Mouse (Mus musculus) left cerebral cortex, adult 9 months (tissue): Measurements from ENCODE around the gene Bcan.

Source experiments
- DNase-seq, 2 experiments: peaks; one replicate each; pipeline ENCODE4 v3.0.0; 2022; ENCODE audit warnings: low spot score in 2 of 2

Bcan gene

GRCm38 (mm10) chr3:87972203-87972664 lies 27.8 kb downstream of the Bcan start:
- DNase-seq, result no peak

DNA sequence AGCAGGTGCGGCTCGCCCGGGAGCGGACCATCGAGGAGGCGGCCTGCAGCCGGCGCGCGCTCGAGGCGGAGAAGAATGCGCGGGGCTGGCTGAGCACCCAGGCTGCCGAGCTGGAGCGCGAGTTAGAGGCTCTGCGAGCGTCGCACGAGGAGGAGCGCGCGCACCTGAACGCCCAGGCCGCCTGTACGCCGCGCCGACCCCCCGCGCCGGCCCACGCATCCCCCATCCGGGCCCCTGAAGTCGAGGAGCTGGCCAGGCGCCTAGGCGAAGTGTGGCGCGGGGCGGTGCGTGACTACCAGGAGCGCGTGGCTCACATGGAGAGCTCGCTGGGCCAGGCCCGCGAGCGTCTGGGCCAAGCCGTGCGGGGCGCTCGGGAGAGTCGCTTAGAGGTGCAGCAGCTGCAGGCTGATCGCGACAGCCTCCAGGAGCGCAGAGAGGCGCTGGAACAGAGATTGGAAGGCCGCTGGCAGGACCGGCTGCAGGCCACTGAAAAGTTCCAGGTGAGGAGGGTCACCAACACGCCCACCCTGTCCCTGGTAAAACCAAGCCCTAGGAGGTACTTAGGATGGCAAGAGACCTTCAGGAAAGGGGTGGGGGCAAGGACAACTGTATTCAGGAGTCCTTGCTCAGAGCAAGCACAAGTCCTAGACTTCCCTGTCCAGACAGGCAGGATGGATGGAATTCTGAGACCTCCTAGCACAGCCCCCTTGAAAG lies 28.4 kb downstream of the Bcan start:
- no peak for DNase-seq

- no peak for DNase-seq
These were observed 29.0 kb downstream of the Bcan start, which contains the start of gene Nes for GRCm38 (mm10) chr3:87970939-87971488. Gene Nes, plus strand, starts transcription at chr3:87971078.

GRCm38 (mm10) chr3:87970184-87970938 lies 29.7 kb downstream of the Bcan start:
- peak in 1 of 2 experiments; percentile 65 for DNase-seq

DNA sequence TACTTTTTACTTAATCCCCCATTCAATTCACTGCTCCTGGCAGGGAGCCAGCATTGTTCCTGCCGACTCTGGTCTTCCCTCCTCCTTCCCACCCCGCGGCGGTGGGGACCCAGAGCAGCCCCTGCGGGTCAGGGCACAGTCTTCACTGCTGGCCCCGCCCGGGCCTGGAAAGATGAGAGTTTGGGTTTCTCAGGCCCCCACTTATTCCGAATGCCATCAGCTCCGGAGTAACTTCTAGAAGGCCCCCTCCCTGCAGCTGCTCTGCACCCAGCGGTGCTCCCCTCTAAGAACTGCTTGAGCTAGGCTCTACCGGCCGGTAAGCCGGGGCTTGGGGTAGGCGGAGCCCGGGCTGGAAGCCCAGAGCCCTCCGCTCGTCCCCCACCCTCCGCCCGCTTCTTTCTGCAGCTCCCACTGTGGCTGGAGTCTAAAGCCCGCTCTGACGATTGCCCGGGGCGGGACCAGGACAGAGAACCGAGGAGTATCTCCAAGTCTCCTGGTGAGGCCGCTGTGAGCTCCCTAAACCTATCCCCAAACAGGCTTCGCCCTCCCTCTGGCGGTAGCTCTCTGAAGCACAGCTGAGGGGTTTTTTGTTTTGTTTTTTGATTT lies 39.3 kb downstream of the Bcan start:
- DNase-seq, result peak; percentile 31 to 80

DNA sequence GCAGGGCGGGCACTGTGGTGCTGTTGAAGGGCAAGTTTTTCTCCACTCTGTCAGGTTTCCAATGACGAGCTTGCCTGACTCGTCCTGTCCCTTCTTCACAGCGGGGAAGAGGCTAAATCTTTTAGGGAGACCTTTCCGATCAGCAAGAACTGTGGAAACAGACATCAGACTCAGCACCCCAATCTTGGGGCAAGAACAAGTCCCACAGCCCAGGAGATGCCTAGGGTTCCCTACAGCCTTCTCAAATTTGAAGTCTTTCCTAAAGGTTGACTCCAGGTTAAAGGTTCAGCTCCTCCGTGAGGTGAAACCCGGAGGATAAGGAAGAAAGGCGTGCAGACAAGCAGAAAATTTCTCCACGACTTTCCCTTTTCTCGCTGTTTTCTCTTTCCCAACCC lies 39.8 kb downstream of the Bcan start:
- no peak for DNase-seq

DNA sequence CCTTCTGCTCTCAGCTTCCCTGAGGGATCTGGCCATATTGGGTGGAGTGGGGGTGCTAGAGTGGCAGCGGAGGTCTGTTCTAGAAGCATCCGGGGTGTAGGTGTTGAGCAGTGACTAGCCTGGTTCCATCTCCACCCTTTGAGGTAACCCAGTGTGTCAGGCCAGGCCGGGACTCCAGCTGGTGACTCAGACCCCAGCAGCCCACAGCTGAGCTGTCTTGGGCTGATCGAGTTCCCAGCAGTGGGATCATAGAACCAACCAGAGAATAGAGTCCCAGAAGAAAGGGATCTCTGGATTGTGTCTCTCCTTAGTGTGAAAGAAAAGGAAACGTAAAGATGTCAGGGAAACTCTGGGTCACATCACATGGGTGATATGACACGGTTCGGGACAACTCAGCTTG lies 40.7 kb downstream of the Bcan start:
- DNase-seq, result no peak

DNA sequence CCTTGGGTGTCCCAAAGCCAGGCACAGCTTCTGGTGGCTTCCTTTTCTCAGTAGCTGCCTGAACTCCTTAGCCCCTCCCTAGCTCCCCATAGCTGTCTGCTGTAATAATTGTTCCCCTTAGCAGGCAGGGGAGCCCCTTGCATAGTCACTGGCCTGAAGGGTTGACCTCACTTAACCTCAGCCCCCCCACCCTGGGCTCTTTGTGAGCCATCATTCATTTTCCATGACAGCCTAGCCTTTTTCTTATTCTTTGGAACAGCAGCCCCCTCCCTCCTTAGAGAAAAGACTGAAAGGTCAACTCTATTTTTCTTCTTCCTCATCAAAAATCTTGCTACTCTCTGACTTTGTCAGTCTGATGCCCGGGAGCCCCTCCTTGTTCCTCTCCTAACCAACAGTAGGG lies 41.1 kb downstream of the Bcan start:
- DNase-seq, result no peak

- DNase-seq, result no peak
These were observed 41.6 kb downstream of the Bcan start for GRCm38 (mm10) chr3:87958476-87958875.

GRCm38 (mm10) chr3:87958056-87958455 lies 42.0 kb downstream of the Bcan start:
- DNase-seq, result no peak

- DNase-seq, result no peak
These were observed 47.6 kb downstream of the Bcan start for GRCm38 (mm10) chr3:87952440-87952839.

- no peak for DNase-seq
These were observed 48.1 kb downstream of the Bcan start for GRCm38 (mm10) chr3:87951946-87952345.

DNA sequence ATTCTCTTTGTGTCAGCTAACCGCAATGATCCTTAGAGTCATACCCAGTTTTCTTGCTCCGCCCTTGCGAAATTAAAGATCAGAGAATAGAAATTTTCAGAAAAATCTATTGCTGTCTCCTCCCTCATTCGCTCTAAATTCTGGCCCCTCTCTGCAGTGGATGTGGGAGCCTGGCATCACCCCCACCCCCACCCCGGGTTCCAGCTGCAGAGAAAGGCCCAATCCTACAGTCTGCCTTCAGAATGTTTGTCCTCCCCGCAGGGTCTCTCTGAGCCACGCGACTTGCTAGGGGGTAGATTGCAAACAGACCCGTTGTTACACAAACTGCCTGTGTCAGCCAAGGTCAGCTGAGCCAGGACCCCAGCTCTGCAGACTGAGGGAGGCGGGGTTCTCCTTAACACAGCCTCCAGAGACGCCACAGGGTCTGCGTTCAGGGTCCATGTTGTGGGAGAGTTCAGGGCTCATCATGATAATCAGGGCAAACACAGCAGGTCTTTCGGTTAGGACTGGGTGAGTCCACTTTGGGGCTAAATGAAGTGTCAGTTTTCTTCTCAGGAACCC lies 50.0 kb downstream of the Bcan start:
- no peak for DNase-seq

- DNase-seq, result no peak
These were observed 50.6 kb downstream of the Bcan start for GRCm38 (mm10) chr3:87949266-87949954.

GRCm38 (mm10) chr3:87948378-87949265 lies 51.4 kb downstream of the Bcan start, which contains the start of gene Crabp2:
Gene Crabp2, plus strand, starts transcription at chr3:87948666.
- no peak for DNase-seq

DNA sequence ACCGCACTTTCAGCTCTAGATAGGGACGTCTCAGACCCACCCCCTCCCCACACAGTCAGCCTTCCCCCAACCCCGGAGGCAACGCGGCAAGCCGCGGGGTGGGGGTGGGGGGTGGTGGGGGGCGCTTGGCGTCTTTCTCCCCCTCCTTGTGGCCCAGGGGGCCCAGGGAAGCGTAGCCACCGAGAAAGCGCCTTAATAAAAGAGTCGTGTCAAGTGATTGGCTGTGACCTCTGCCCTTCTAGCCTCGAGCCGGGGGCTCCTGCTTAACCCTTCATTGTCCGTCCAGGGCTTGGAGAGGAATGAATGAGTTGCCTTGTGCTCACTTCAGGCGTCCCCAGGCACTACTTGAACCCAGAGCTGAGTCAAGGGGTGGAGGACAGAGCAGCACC lies 52.2 kb downstream of the Bcan start:
- no peak for DNase-seq

DNA sequence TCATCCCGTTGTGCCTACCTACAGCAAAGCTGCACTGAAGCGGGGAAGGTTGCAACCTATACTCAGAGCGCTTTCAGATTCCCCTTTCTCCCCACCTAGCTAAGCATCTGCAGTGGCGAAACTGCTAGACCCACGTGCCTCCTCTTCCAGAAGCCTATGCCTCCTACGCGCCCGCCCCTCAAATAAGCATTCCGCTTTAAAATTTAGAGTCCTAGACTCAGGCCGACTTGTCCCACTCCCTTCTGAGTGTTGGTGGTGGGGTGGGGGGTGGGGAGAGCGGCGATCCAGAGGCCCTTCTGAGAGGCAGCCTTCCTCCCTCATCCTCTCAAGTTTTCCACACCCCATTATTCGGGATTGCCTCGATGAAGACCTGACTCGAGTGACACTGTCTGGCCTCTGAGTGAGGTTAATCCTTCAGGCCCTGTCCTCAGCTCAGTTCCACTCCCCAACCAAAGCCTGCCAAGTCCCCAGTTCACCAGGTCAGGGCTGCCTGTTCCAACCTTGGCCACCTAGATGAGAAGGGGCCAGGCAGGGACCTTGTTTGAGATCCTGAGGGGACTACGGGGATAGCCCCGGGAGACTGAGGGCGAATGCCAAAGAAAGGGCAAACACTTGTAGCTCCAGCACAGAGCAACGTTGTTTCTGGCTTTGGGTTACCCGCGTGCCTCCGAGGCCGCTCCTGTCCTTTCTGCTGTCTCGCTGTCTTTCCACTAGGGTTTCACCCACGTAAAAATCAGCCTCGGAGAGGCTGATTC lies 52.8 kb downstream of the Bcan start:
- DNase-seq, result no peak

GRCm38 (mm10) chr3:87946541-87946860 lies 53.5 kb downstream of the Bcan start:
- no peak for DNase-seq

DNA sequence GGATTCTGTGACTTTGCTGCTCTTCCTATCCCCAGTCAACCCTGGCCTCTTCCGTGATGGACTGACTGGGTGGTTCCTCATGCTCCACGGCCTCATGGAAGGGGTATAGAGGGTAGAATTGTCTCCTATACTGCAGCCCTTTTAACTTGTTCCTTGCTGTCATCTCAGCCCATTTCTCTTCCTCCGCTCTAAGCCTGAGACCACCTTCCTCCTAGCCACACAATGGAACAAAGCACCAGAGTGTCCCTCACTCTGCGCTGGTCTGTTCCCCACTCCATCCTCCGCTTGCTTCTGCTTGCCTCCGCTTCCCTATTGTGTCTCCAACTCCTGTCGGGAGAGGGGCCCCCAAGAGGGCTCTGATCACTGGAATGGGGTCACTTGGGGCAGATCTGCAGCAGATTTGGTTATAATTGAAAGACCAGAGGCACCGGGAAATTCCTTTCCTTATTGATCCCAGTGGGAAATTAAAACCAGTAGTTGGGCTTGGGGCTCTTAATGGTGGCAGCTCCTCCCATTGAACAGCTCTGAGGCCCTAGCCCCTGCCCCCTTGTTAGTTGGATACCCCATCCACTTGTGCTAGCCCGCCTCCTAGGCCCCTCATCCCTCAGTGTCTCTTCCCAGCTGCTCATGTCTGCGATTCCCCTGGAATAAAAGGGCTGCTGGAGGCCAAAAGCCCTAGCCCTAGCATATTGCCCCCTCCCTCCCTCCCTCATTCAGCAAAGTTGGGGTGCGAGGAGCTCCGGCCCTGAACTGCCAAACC lies 54.1 kb downstream of the Bcan start:
- no peak for DNase-seq
